Mouse (Mus musculus) testis, adult 2 months (tissue): ENCODE results near the gene Strip1.

Experiments used
- CTCF ChIP-seq: fragments of 200-500 bp; IDR thresholded peaks from 2 replicates; pipeline ENCODE4 v1.5.1; 2012; ENCODE audit warnings: low read depth, mild to moderate bottlenecking, inconsistent platforms, low read length, moderate library complexity; ENCODE audit not compliant: control insufficient read depth, insufficient read depth, insufficient replicate concordance
- POLR2A ChIP-seq: fragments of 200-500 bp; IDR thresholded peaks from 2 replicates; pipeline ENCODE4 v1.6.1; 2012; ENCODE audit warnings: low read depth, mild to moderate bottlenecking, inconsistent platforms, low read length, moderate library complexity; ENCODE audit not compliant: control insufficient read depth

- no peak for TF ChIP-seq POLR2A
- TF ChIP-seq CTCF: no peak
Observed at GRCm38 (mm10) chr3:107593632-107594031, 37.9 kb downstream of the Strip1 start.
